Mouse (Mus musculus): ENCODE results near the gene Ubac1.

Ubac1 gene

GRCm38 (mm10) chr2:26021561-26022257 is at the start of gene Ubac1:
TSS of gene Ubac1 (minus strand) at chr2:26021747.
- DNase-seq (ENCODE audit: low spot score): peak; percentile 63

GRCm38 (mm10) chr2:26068592-26068991 is 47.0 kb upstream of the Ubac1 start:
- no peak for DNase-seq (ENCODE audit: low spot score)

- no peak for DNase-seq (ENCODE audit: low spot score)
Observed at GRCm38 (mm10) chr2:26068175-26068574, 46.6 kb upstream of the Ubac1 start.

- DNase-seq (ENCODE audit: low spot score): no peak
Observed at GRCm38 (mm10) chr2:26066527-26066926, 45.0 kb upstream of the Ubac1 start.

GRCm38 (mm10) chr2:26062742-26063427 is 41.3 kb upstream of the Ubac1 start:
- DNase-seq (ENCODE audit: low spot score): no peak

GRCm38 (mm10) chr2:26062241-26062640 is 40.7 kb upstream of the Ubac1 start:
- DNase-seq (ENCODE audit: low spot score): no peak

- DNase-seq (ENCODE audit: low spot score): no peak
Observed at GRCm38 (mm10) chr2:26061018-26061666, 39.6 kb upstream of the Ubac1 start.

GRCm38 (mm10) chr2:26057053-26057452 is 35.5 kb upstream of the Ubac1 start:
- no peak for DNase-seq (ENCODE audit: low spot score)

GRCm38 (mm10) chr2:26056226-26056625 is 34.7 kb upstream of the Ubac1 start:
- no peak for DNase-seq (ENCODE audit: low spot score)

- DNase-seq (ENCODE audit: low spot score): no peak
Observed at GRCm38 (mm10) chr2:26055747-26056102, 34.2 kb upstream of the Ubac1 start.

GRCm38 (mm10) chr2:26055046-26055746 is 33.6 kb upstream of the Ubac1 start:
- peak; percentile 34 for DNase-seq (ENCODE audit: low spot score)

- no peak for DNase-seq (ENCODE audit: low spot score)
Observed at GRCm38 (mm10) chr2:26052806-26053205, 31.3 kb upstream of the Ubac1 start.

- no peak for DNase-seq (ENCODE audit: low spot score)
Observed at GRCm38 (mm10) chr2:26048816-26049215, 27.3 kb upstream of the Ubac1 start.

- DNase-seq (ENCODE audit: low spot score): no peak
Observed at GRCm38 (mm10) chr2:26044216-26044615, 22.7 kb upstream of the Ubac1 start.

- DNase-seq (ENCODE audit: low spot score): no peak
Observed at GRCm38 (mm10) chr2:26042603-26043002, 21.1 kb upstream of the Ubac1 start.

- no peak for DNase-seq (ENCODE audit: low spot score)
Observed at GRCm38 (mm10) chr2:26041163-26041810, 19.7 kb upstream of the Ubac1 start.

GRCm38 (mm10) chr2:26039951-26040350 is 18.4 kb upstream of the Ubac1 start:
- no peak for DNase-seq (ENCODE audit: low spot score)

- DNase-seq (ENCODE audit: low spot score): no peak
Observed at GRCm38 (mm10) chr2:26037386-26037785, 15.8 kb upstream of the Ubac1 start.

GRCm38 (mm10) chr2:26034344-26035050 is 12.9 kb upstream of the Ubac1 start:
- no peak for DNase-seq (ENCODE audit: low spot score)

- no peak for DNase-seq (ENCODE audit: low spot score)
Observed at GRCm38 (mm10) chr2:26030288-26030687, 8.7 kb upstream of the Ubac1 start.

All from ovary, postnatal 10 days (tissue).